Mouse (Mus musculus) lung, adult 2 months (tissue): ENCODE data around the gene 1700016D06Rik. TPM values are rescaled to one million over a fixed set of nuclear protein-coding genes. Genes with fewer than 3 reads are reported as not detected.
"Not testable (repeated sequence)": the region's sequence is repeated elsewhere in the genome, so short reads cannot be mapped to it uniquely, and the experiment has no call there.

Experiments
- DNase-seq: peaks from one replicate; pipeline ENCODE4 v3.0.0; 2022
- H3K4me1 ChIP-seq: fragments of 200-500 bp; 2 replicates; pipeline ENCODE4 v1.6.1; 2011; ENCODE audit warnings: low read length; ENCODE audit not compliant: control insufficient read depth, insufficient read depth
- H3K4me3 ChIP-seq: fragments of 200-500 bp; replicated peaks from 2 replicates; pipeline ENCODE3; 2011; ENCODE audit warnings: low read depth, mild to moderate bottlenecking, control low read depth, low read length; ENCODE audit errors: extremely low read depth
- CTCF ChIP-seq: fragments of 200-500 bp; IDR thresholded peaks from 2 replicates; pipeline ENCODE4 v1.5.1; 2011; ENCODE audit warnings: mild to moderate bottlenecking, low read length, control low read depth; ENCODE audit not compliant: insufficient read depth
- POLR2A ChIP-seq: fragments of 200-500 bp; IDR thresholded peaks from 2 replicates; pipeline ENCODE4 v1.6.1; 2011; ENCODE audit warnings: low read depth, mild to moderate bottlenecking, control low read depth, low read length, borderline replicate concordance; ENCODE audit errors: extremely low read depth
- WGBS: fragments of 180-500 bp; shearing (Covaris S2); methylation state at CpG from one replicate; pipeline ENCODE4 v1.1.7; 2018; 5-methylcytosine and 5-hydroxymethylcytosine counted together
- polyA plus RNA-seq: library from polyadenylated mRNA; depleted of rRNA; stranded (reverse); fragments of >200 nt; gene quantifications from 2 replicates; pipeline ENCODE4 v1.2.3, GENCODE M21; 2012

The 1700016D06Rik gene
- polyA plus RNA-seq, 1 experiment, result not detected

- H3K4me1 ChIP-seq, result no peaks in the 10 kb centered on the region
- TF ChIP-seq POLR2A (no peak), CTCF (no peak)
- no peak overlapping the region for H3K4me3 ChIP-seq
- no peak for DNase-seq
- WGBS, result 45% methylated on average over 1 of the region's 1 CpGs
These were observed 8.4 kb downstream of the 1700016D06Rik start for GRCm38 (mm10) chr8:11692455-11692854.

- no peak for TF ChIP-seq POLR2A
- no peak for TF ChIP-seq CTCF
- no peaks in the 10 kb centered on the region for H3K4me1 ChIP-seq
- no peak for DNase-seq
- H3K4me3 ChIP-seq, result no peak overlapping the region
- WGBS, result 84% methylated on average over 6 of the region's 6 CpGs
These were observed 9.1 kb downstream of the 1700016D06Rik start for GRCm38 (mm10) chr8:11691761-11692160.

GRCm38 (mm10) chr8:11691284-11691683, 9.6 kb downstream of the 1700016D06Rik start:
- no peaks in the 10 kb centered on the region for H3K4me1 ChIP-seq
- 76% methylated on average over 6 of the region's 6 CpGs for WGBS
- TF ChIP-seq CTCF (no peak), POLR2A (no peak)
- DNase-seq, result no peak
- no peak overlapping the region for H3K4me3 ChIP-seq

- WGBS, result 46% methylated on average over 7 of the region's 7 CpGs
- H3K4me3 ChIP-seq, result no peak overlapping the region
- no peak for TF ChIP-seq POLR2A
- no peak for TF ChIP-seq CTCF
- H3K4me1 ChIP-seq, result no peaks in the 10 kb centered on the region
- no peak for DNase-seq
These were observed 10.9 kb downstream of the 1700016D06Rik start for GRCm38 (mm10) chr8:11689945-11690344.

GRCm38 (mm10) chr8:11687251-11687650, 13.6 kb downstream of the 1700016D06Rik start:
- TF ChIP-seq CTCF, result no peak
- no peak for TF ChIP-seq POLR2A
- 95% methylated on average over 5 of the region's 5 CpGs for WGBS
- no peak overlapping the region for H3K4me3 ChIP-seq

GRCm38 (mm10) chr8:11684558-11684957, 16.3 kb downstream of the 1700016D06Rik start:
- TF ChIP-seq CTCF (no peak), POLR2A (no peak)
- WGBS, result 80% methylated on average over 7 of the region's 7 CpGs
- DNase-seq, result no peak
- Histone ChIP-seq H3K4me1 (no peaks in the 10 kb centered on the region), H3K4me3 (no peak overlapping the region)

More at GRCm38 (mm10) chr8:11687251-11687650, 13.6 kb downstream of the 1700016D06Rik start:
- no peaks in the 10 kb centered on the region for H3K4me1 ChIP-seq
- no peak for DNase-seq

GRCm38 (mm10) chr8:11668308-11668707, 32.6 kb downstream of the 1700016D06Rik start:
- TF ChIP-seq POLR2A (no peak), CTCF (no peak)
- WGBS, result 57% methylated on average over 2 of the region's 2 CpGs
- no peak for DNase-seq
- Histone ChIP-seq H3K4me3 (no peak overlapping the region), H3K4me1 (no peaks in the 10 kb centered on the region)

GRCm38 (mm10) chr8:11666023-11666716, 34.7 kb downstream of the 1700016D06Rik start:
- 80% methylated on average over 20 of the region's 20 CpGs for WGBS
- not testable (repeated sequence) for DNase-seq, H3K4me1 ChIP-seq, H3K4me3 ChIP-seq

GRCm38 (mm10) chr8:11661969-11662368, 38.9 kb downstream of the 1700016D06Rik start:
- Histone ChIP-seq H3K4me3 (no peak overlapping the region), H3K4me1 (no peaks in the 10 kb centered on the region)
- TF ChIP-seq CTCF, result no peak
- no peak for TF ChIP-seq POLR2A
- 67% methylated on average over 3 of the region's 3 CpGs for WGBS
- no peak for DNase-seq

- Histone ChIP-seq H3K4me1 (no peaks in the 10 kb centered on the region), H3K4me3 (no peak overlapping the region)
- TF ChIP-seq POLR2A, result no peak
- no peak for TF ChIP-seq CTCF
- DNase-seq, result no peak
- WGBS, result 91% methylated on average over 5 of the region's 5 CpGs
These were observed 50.8 kb downstream of the 1700016D06Rik start for GRCm38 (mm10) chr8:11650021-11650420.

GRCm38 (mm10) chr8:11643123-11643522, 57.7 kb downstream of the 1700016D06Rik start:
- DNase-seq, result no peak
- no peaks in the 10 kb centered on the region for H3K4me1 ChIP-seq
- 52% methylated on average over 2 of the region's 2 CpGs for WGBS

More at GRCm38 (mm10) chr8:11643123-11643522, 57.7 kb downstream of the 1700016D06Rik start:
- TF ChIP-seq POLR2A (no peak), CTCF (no peak)
- no peak overlapping the region for H3K4me3 ChIP-seq
